Mouse (Mus musculus) MEL (cell line): ENCODE results near the gene Lypd4. TPM values are rescaled to one million over a fixed set of nuclear protein-coding genes. Genes with fewer than 3 reads are reported as not detected.
A peak's percentile ranks its signal among the peaks of the same experiment; 100 is the strongest.

Experiments
- DNase-seq: peaks from one replicate; pipeline ENCODE4 v3.0.0; 2011; ENCODE audit warnings: low read depth, low spot score
- H3K27ac ChIP-seq: 2 replicates; pipeline ENCODE4 v1.5.1; 2012; ENCODE audit warnings: low read depth, mild to moderate bottlenecking, control low read depth, low read length, moderate library complexity; ENCODE audit not compliant: control insufficient read depth
- H3K27me3 ChIP-seq, 2 experiments: fragments of 150-350 bp in 1 of 2; sonication (generic) in 1 of 2; 2 replicates each; pipeline ENCODE4 v1.6.1; 2012; ENCODE audit warnings: low read length in 2 of 2, mild to moderate bottlenecking in 2 of 2, improper control_type of control experiment in 1 of 2, moderate library complexity in 1 of 2; ENCODE audit not compliant: insufficient read depth in 2 of 2, control insufficient read depth in 1 of 2
- H3K36me3 ChIP-seq, 2 experiments: 2 replicates each; pipeline ENCODE4 v1.6.1; 2012 to 2014; ENCODE audit warnings: low read length in 2 of 2, improper control_type of control experiment in 1 of 2, inconsistent platforms in 1 of 2, mild to moderate bottlenecking in 1 of 2; ENCODE audit not compliant: insufficient read depth in 2 of 2, control insufficient read depth in 1 of 2
- H3K4me1 ChIP-seq, 2 experiments: fragments of 150-350 bp in 1 of 2; sonication (generic) in 1 of 2; 2 replicates each; pipeline ENCODE4 v1.6.1; 2012; ENCODE audit warnings: low read length in 2 of 2, improper control_type of control experiment in 1 of 2, mild to moderate bottlenecking in 1 of 2; ENCODE audit not compliant: insufficient read depth in 2 of 2, control insufficient read depth in 1 of 2
- H3K4me3 ChIP-seq, 2 experiments: fragments of 150-350 bp in 1 of 2; sonication (generic) in 1 of 2; 2 replicates each; pipeline ENCODE4 v1.5.1; 2012; ENCODE audit warnings: low read depth in 2 of 2, low read length in 2 of 2, mild to moderate bottlenecking in 2 of 2, moderate library complexity in 2 of 2, control low read depth in 1 of 2, improper control_type of control experiment in 1 of 2; ENCODE audit not compliant: control insufficient read depth in 1 of 2, insufficient read depth in 1 of 2
- H3K79me2 ChIP-seq: 2 replicates; pipeline ENCODE4 v1.6.1; 2012; ENCODE audit warnings: mild to moderate bottlenecking, low read length, moderate library complexity; ENCODE audit not compliant: control insufficient read depth, poor library complexity, insufficient read depth
- H3K9ac ChIP-seq: 2 replicates; pipeline ENCODE4 v1.6.1; 2012; ENCODE audit warnings: low read depth, mild to moderate bottlenecking, control low read depth, low read length, moderate library complexity; ENCODE audit not compliant: control insufficient read depth, poor library complexity, severe bottlenecking
- H3K9me3 ChIP-seq: fragments of 150-350 bp; sonication (generic); replicated peaks from 2 replicates; pipeline ENCODE4 v1.6.1; 2012; ENCODE audit warnings: mild to moderate bottlenecking, low read length, improper control_type of control experiment, moderate library complexity; ENCODE audit not compliant: insufficient read depth
- BHLHE40 ChIP-seq: IDR thresholded peaks from 2 replicates; pipeline ENCODE4 v1.6.1; 2012; ENCODE audit warnings: low read depth, mild to moderate bottlenecking, inconsistent platforms, low read length, improper control_type of control experiment, borderline replicate concordance
- CHD1 ChIP-seq: IDR thresholded peaks from 2 replicates; pipeline ENCODE4 v1.6.1; 2012; ENCODE audit warnings: low read depth, mild to moderate bottlenecking, inconsistent platforms, low read length, improper control_type of control experiment
- CHD2 ChIP-seq: IDR thresholded peaks from 2 replicates; pipeline ENCODE4 v1.6.1; 2011; ENCODE audit warnings: low read length, improper control_type of control experiment
- CTCF ChIP-seq, 3 experiments: IDR thresholded peaks in 2 of 3; conservative IDR thresholded peaks in 1 of 3; 2 replicates each; pipeline ENCODE4 v1.5.1; 2011 to 2012; ENCODE audit warnings: low read length in 3 of 3, low read depth in 2 of 3, mild to moderate bottlenecking in 2 of 3, improper control_type of control experiment in 1 of 3, inconsistent platforms in 1 of 3, mixed read lengths in 1 of 3, moderate library complexity in 1 of 3; ENCODE audit not compliant: control insufficient read depth in 1 of 3, insufficient read depth in 1 of 3, poor library complexity in 1 of 3, severe bottlenecking in 1 of 3
- E2F4 ChIP-seq: IDR thresholded peaks from 2 replicates; pipeline ENCODE4 v1.6.1; 2011; ENCODE audit warnings: low read depth, low read length, improper control_type of control experiment, borderline replicate concordance
- ELF1 ChIP-seq: IDR thresholded peaks from 2 replicates; pipeline ENCODE4 v1.6.1; 2014; ENCODE audit warnings: low read depth, mild to moderate bottlenecking, inconsistent platforms, low read length, improper control_type of control experiment, moderate library complexity
- EP300 ChIP-seq, 2 experiments: IDR thresholded peaks; 2 replicates each; pipeline ENCODE4 v1.6.1; 2011; ENCODE audit warnings: improper control_type of control experiment in 2 of 2, low read length in 2 of 2, low read depth in 1 of 2, mild to moderate bottlenecking in 1 of 2
- ETS1 ChIP-seq: IDR thresholded peaks from 2 replicates; pipeline ENCODE4 v1.6.1; 2012; ENCODE audit warnings: low read depth, mild to moderate bottlenecking, inconsistent platforms, low read length, improper control_type of control experiment, moderate library complexity
- GABPA ChIP-seq: IDR thresholded peaks from 2 replicates; pipeline ENCODE4 v1.6.1; 2012; ENCODE audit warnings: low read depth, mild to moderate bottlenecking, inconsistent platforms, low read length, improper control_type of control experiment, moderate library complexity
- GATA1 ChIP-seq: IDR thresholded peaks from 2 replicates; pipeline ENCODE4 v1.6.1; 2011; ENCODE audit warnings: low read depth, low read length, improper control_type of control experiment
- HCFC1 ChIP-seq: IDR thresholded peaks from 2 replicates; pipeline ENCODE4 v1.6.1; 2012; ENCODE audit warnings: low read depth, mild to moderate bottlenecking, inconsistent platforms, low read length, improper control_type of control experiment, moderate library complexity
- JUND ChIP-seq: IDR thresholded peaks from 2 replicates; pipeline ENCODE4 v1.6.1; 2011; ENCODE audit warnings: low read depth, mild to moderate bottlenecking, improper control_type of control experiment, low read length
- KAT2A ChIP-seq: conservative IDR thresholded peaks from 2 replicates; pipeline ENCODE4 v1.6.1; 2012; ENCODE audit warnings: low read depth, low read length, improper control_type of control experiment, inconsistent platforms
- MAFK ChIP-seq: IDR thresholded peaks from 2 replicates; pipeline ENCODE4 v1.6.1; 2011; ENCODE audit warnings: low read depth, mild to moderate bottlenecking, low read length, improper control_type of control experiment, borderline replicate concordance
- MAX ChIP-seq: IDR thresholded peaks from 2 replicates; pipeline ENCODE4 v1.6.1; 2011; ENCODE audit warnings: low read length, improper control_type of control experiment
- MAZ ChIP-seq: IDR thresholded peaks from 2 replicates; pipeline ENCODE4 v1.6.1; 2012; ENCODE audit warnings: low read depth, mild to moderate bottlenecking, inconsistent platforms, low read length, improper control_type of control experiment
- MEF2A ChIP-seq: IDR thresholded peaks from 2 replicates; pipeline ENCODE4 v1.6.1; 2014; ENCODE audit warnings: low read depth, mild to moderate bottlenecking, inconsistent platforms, low read length, improper control_type of control experiment; ENCODE audit not compliant: poor library complexity, insufficient replicate concordance, severe bottlenecking; ENCODE audit errors: extremely low read depth
- MXI1 ChIP-seq: IDR thresholded peaks from 2 replicates; pipeline ENCODE4 v1.6.1; 2011; ENCODE audit warnings: mild to moderate bottlenecking, low read depth, low read length, improper control_type of control experiment
- MYB ChIP-seq: IDR thresholded peaks from 2 replicates; pipeline ENCODE4 v1.6.1; 2011; ENCODE audit warnings: mild to moderate bottlenecking, low read depth, low read length, improper control_type of control experiment
- MYC ChIP-seq: IDR thresholded peaks from 2 replicates; pipeline ENCODE4 v1.6.1; 2011; ENCODE audit warnings: low read depth, mild to moderate bottlenecking, low read length, improper control_type of control experiment, moderate library complexity
- NELFE ChIP-seq: IDR thresholded peaks from 2 replicates; pipeline ENCODE4 v1.6.1; 2011; ENCODE audit warnings: low read depth, low read length, improper control_type of control experiment
- NRF1 ChIP-seq: IDR thresholded peaks from 2 replicates; pipeline ENCODE4 v1.6.1; 2014; ENCODE audit warnings: low read depth, mild to moderate bottlenecking, inconsistent platforms, low read length, improper control_type of control experiment, moderate library complexity; ENCODE audit not compliant: poor library complexity, insufficient read depth, severe bottlenecking
- POLR2A ChIP-seq, 2 experiments: IDR thresholded peaks; 2 replicates each; pipeline ENCODE4 v1.6.1; 2011 to 2012; ENCODE audit warnings: low read length in 2 of 2, mild to moderate bottlenecking in 2 of 2, control low read depth in 1 of 2, improper control_type of control experiment in 1 of 2, low read depth in 1 of 2, moderate library complexity in 1 of 2; ENCODE audit not compliant: control insufficient read depth in 1 of 2, insufficient read depth in 1 of 2, poor library complexity in 1 of 2
- POLR2AphosphoS2 ChIP-seq: IDR thresholded peaks from 2 replicates; pipeline ENCODE4 v1.6.1; 2011; ENCODE audit warnings: low read length, improper control_type of control experiment
- POLR2AphosphoS5 ChIP-seq: IDR thresholded peaks from 2 replicates; pipeline ENCODE4 v1.6.1; 2012; ENCODE audit warnings: low read depth, borderline replicate concordance, mild to moderate bottlenecking, inconsistent platforms, low read length, moderate library complexity, mixed read lengths
- RAD21 ChIP-seq: IDR thresholded peaks from 2 replicates; pipeline ENCODE4 v1.6.1; 2011; ENCODE audit warnings: mild to moderate bottlenecking, low read depth, low read length, improper control_type of control experiment
- RCOR1 ChIP-seq: IDR thresholded peaks from 2 replicates; pipeline ENCODE4 v1.6.1; 2012; ENCODE audit warnings: low read depth, mild to moderate bottlenecking, inconsistent platforms, low read length, improper control_type of control experiment
- SIN3A ChIP-seq: IDR thresholded peaks from 2 replicates; pipeline ENCODE4 v1.6.1; 2012; ENCODE audit warnings: low read length, improper control_type of control experiment, inconsistent platforms
- SMC3 ChIP-seq: IDR thresholded peaks from 2 replicates; pipeline ENCODE4 v1.6.1; 2011; ENCODE audit warnings: low read depth, low read length, improper control_type of control experiment
- TAL1 ChIP-seq: IDR thresholded peaks from 2 replicates; pipeline ENCODE4 v1.6.1; 2012; ENCODE audit warnings: mild to moderate bottlenecking, inconsistent platforms, low read length, moderate library complexity, mixed read lengths
- TBP ChIP-seq: IDR thresholded peaks from 2 replicates; pipeline ENCODE4 v1.8.0; 2011; ENCODE audit warnings: low read depth, low read length, improper control_type of control experiment
- TCF12 ChIP-seq: IDR thresholded peaks from 2 replicates; pipeline ENCODE4 v1.6.1; 2014; ENCODE audit warnings: low read depth, mild to moderate bottlenecking, inconsistent platforms, low read length, improper control_type of control experiment, moderate library complexity
- UBTF ChIP-seq: IDR thresholded peaks from 2 replicates; pipeline ENCODE4 v1.6.1; 2012; ENCODE audit warnings: low read depth, mild to moderate bottlenecking, inconsistent platforms, low read length, improper control_type of control experiment, moderate library complexity, borderline replicate concordance; ENCODE audit not compliant: insufficient read depth
- USF1 ChIP-seq: IDR thresholded peaks from 2 replicates; pipeline ENCODE4 v1.6.1; 2014; ENCODE audit warnings: low read depth, mild to moderate bottlenecking, inconsistent platforms, low read length, improper control_type of control experiment, moderate library complexity
- ZC3H11A ChIP-seq: IDR thresholded peaks from 2 replicates; pipeline ENCODE4 v1.6.1; 2012; ENCODE audit warnings: low read depth, mild to moderate bottlenecking, inconsistent platforms, low read length, improper control_type of control experiment
- ZKSCAN1 ChIP-seq: IDR thresholded peaks from 2 replicates; pipeline ENCODE4 v1.6.1; 2012; ENCODE audit warnings: low read depth, mild to moderate bottlenecking, inconsistent platforms, low read length, improper control_type of control experiment, moderate library complexity
- ZMIZ1 ChIP-seq: IDR thresholded peaks from 2 replicates; pipeline ENCODE4 v1.6.1; 2012; ENCODE audit warnings: low read depth, mild to moderate bottlenecking, inconsistent platforms, low read length, improper control_type of control experiment, moderate library complexity
- ZNF384 ChIP-seq: IDR thresholded peaks from 2 replicates; pipeline ENCODE4 v1.6.1; 2012; ENCODE audit warnings: low read depth, mild to moderate bottlenecking, inconsistent platforms, low read length, improper control_type of control experiment
- polyA plus RNA-seq, 2 experiments: library from polyadenylated mRNA; stranded (reverse) in 1 of 2; unstranded in 1 of 2; fragments of >175 nt in 1 of 2; fragments of >200 nt in 1 of 2; gene quantifications; 2 replicates each; pipeline versions ENCODE4 v1.2.1 to v1.2.4; 2012; ENCODE audit warnings: low replicate concordance in 2 of 2, low read depth in 1 of 2; ENCODE audit not compliant: insufficient read length in 2 of 2, insufficient read depth in 1 of 2, missing spikeins in 1 of 2
- total RNA-seq: library from RNA; depleted of rRNA; stranded (reverse); fragments of 300-350 nt; gene quantifications from 2 replicates; pipeline ENCODE4 v1.2.3, GENCODE M21; 2012

Lypd4 gene
- total and polyA plus RNA-seq, 3 experiments: not detected

DNA sequence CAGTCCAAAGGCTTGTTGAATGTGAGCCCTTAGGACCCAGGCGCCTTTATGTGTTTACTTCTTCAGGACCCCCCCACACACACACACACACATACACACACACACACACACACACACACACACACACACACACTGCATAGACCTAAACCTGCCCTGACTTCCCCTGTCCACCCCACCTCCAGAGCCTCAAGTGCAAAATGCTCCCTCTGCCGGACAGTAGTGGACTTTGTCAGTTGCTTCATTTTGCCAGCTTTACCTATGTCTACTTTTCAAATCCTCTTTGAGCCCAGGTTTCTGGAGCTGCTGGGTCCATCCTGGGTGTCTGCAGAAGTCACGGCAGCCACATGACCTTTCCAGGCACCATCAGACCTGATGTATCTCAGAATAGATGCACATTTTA lies 35.2 kb upstream of the Lypd4 start:
- peak; percentile 83 for DNase-seq
- Histone ChIP-seq H3K36me3 (peaks cover 0 to 23% of the 10 kb centered on the region in 2 experiments), H3K27ac (no peak overlapping the region; the same call in 1 of the 2 replicates), H3K4me3 (peak overlapping the region; percentile 79 to 92), H3K4me1 (peaks cover 0 to 37% of the 10 kb centered on the region in 2 experiments; a peak in 2 of 4 replicates), H3K9ac (peak overlapping the region; percentile 85), H3K79me2 (peaks cover 28% of the 10 kb centered on the region), H3K9me3 (no peaks in the 10 kb centered on the region), H3K27me3 (no peaks in the 10 kb centered on the region)
- TF ChIP-seq ZC3H11A (peak; percentile 26; the same call in 1 of the 2 replicates), ETS1 (no peak), POLR2AphosphoS5 (no peak), CHD1 (no peak), JUND (no peak), ELF1 (no peak), NRF1 (no peak), RCOR1 (no peak), ZMIZ1 (no peak), MAFK (no peak), POLR2A (IDR thresholded peaks at IDR 0.05; ENCODE audit: control insufficient read depth in 1 of 2, insufficient read depth in 1 of 2, low read depth in 1 of 2, low read length in 2 of 2, poor library complexity in 1 of 2) (no peak), HCFC1 (no peak; the same call in 1 of the 2 replicates), MYC (0 out of 2 replicates have a peak, but pooled peaks have one; percentile 15), TCF12 (no peak), MAZ (peak; percentile 37; the same call in 1 of the 2 replicates), TBP (no peak), ZNF384 (no peak), RAD21 (peak; percentile 43), SIN3A (peak; percentile 70; the same call in 1 of the 2 replicates), MAX (no peak), KAT2A (no peak), CTCF (IDR thresholded peaks at IDR 0.05 in 2 of 3, conservative IDR thresholded peaks at IDR 0.05 in 1 of 3; ENCODE audit: control insufficient read depth in 1 of 3, insufficient read depth in 1 of 3, low read depth in 2 of 3, low read length in 3 of 3, poor library complexity in 1 of 3, severe bottlenecking in 1 of 3) (peak; percentile 51 to 73 (median 70); a peak in 5 of 6 replicates), BHLHE40 (no peak), NELFE (no peak), GATA1 (no peak), E2F4 (no peak), POLR2AphosphoS2 (no peak), TAL1 (no peak), EP300 (IDR thresholded peaks at IDR 0.05; ENCODE audit: low read depth in 1 of 2, low read length in 2 of 2) (0 out of 4 replicates have a peak, but pooled peaks of 1 of the 2 experiments have one; percentile 8), USF1 (no peak), MEF2A (no peak), SMC3 (peak; percentile 76), MYB (no peak), GABPA (no peak), MXI1 (no peak), CHD2 (no peak), UBTF (no peak), ZKSCAN1 (no peak)
